Mouse (Mus musculus): Measurements from ENCODE around the gene Nectin1.

- no peak for TF ChIP-seq CTCF (IDR thresholded peaks at IDR 0.05; ENCODE audit: low read depth, low read length)
- no peak for TF ChIP-seq POLR2A (IDR thresholded peaks at IDR 0.05; ENCODE audit: extremely low read depth, insufficient read depth, low read length)
Observed at GRCm38 (mm10) chr9:43742066-43742465, 1.7 kb upstream of the Nectin1 start.

All from liver, adult 2 months (tissue).